Mouse (Mus musculus): ENCODE results near the gene Agrn. TPM values are rescaled to one million over a fixed set of nuclear protein-coding genes. Genes with fewer than 3 reads are reported as not detected.

Gene Agrn
- polyA plus RNA-seq, 1 experiment from 2014 or later, result 15.1 TPM

DNA sequence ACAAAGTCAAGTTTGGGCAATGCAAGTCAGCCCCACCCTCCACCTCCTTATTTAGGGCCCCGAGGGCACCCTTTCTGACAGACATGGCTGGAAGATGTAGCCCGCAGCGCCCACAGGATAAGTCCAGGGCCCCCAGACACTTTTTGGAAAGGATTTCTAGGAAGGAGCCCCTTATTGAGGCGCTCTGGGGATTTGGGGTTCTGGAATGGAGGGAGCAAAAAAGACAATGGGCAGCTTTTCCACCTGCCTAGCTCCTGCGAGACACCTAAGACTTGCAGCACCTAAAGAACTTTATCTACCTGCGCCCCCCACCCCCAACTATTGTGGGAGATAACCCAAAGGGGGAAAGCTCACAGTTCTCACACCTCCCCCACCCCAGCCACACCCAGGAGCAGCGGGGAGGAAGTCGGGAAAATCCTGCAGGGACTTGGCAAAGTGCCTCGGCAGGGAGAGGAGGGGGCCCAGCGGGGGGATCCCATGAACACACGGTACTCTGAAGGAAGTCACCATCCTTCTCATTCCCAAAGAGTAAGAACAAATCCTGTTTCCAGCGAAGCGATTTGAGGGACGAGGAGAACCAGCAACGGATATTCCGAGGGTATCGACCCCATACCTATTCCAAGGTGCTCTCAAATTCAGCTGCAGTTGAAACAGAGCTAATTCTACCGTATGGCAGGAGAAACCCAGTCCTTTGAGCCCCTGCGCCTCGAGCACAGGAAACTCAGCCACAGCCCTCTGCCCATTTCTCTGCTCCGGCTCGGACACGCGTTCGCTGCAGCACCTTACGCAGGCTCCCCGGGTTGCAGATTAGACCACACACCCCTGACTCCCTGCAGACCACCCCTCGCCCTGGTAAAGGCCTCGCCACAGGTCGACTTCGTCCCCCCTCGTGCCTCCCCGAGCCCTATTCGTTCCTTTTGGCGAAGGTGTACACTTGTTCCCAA lies 1.1 kb downstream of the Agrn start:
- H3K4me3 ChIP-seq (ENCODE audit: low read depth, low read length), result peak overlapping the region; percentile 83
- H3K4me1 ChIP-seq (replicated peaks; ENCODE audit: control insufficient read depth, insufficient read depth, low read length), result peaks cover 5% of the 10 kb centered on the region; the same call in 1 of the 2 replicates
- 3% methylated on average over 35 of the region's 35 CpGs for WGBS
- H3K27me3 ChIP-seq (replicated peaks; ENCODE audit: control insufficient read depth, insufficient read depth, low read length), result no peaks in the 10 kb centered on the region
- no peak for ATAC-seq
- no peaks in the 10 kb centered on the region for H3K36me3 ChIP-seq (ENCODE audit: control insufficient read depth, insufficient read depth)
- H3K27ac ChIP-seq (ENCODE audit: low read depth, low read length), result peak overlapping the region; percentile 97; the same call in 1 of the 2 replicates
- peak overlapping the region; percentile 74 for H3K9ac ChIP-seq (ENCODE audit: low read depth, low read length)
- H3K9me3 ChIP-seq (ENCODE audit: control insufficient read depth), result no peaks in the 10 kb centered on the region
- H3K4me2 ChIP-seq (replicated peaks; ENCODE audit: low read depth), result peak overlapping the region; percentile 98
- no peak for TF ChIP-seq CTCF (IDR thresholded peaks at IDR 0.05; ENCODE audit: low read depth)

DNA sequence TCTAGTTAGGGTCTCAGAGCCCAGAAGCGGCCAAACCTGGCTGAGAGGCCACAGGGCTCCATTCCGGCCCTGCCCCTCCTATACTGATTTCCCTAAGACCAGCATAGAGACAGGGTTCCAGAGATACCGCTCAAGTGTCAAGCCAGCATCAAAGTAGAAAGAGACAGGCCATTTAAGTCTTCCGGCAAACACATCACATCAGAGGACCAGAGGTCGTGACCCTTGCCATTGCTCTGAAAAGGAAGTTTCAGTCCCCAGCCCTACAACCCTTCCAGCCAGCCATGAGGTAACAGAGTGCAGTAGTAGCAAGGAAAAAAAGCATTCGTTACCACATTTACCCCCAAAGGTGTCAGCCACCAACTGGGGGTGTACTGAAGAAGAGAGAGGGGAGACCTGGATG lies 2.9 kb downstream of the Agrn start:
- Histone ChIP-seq H3K36me3 (ENCODE audit: control insufficient read depth, insufficient read depth) (peaks cover 7% of the 10 kb centered on the region; the same call in 1 of the 2 replicates), H3K27me3 (replicated peaks; ENCODE audit: control insufficient read depth, insufficient read depth, low read length) (no peaks in the 10 kb centered on the region), H3K27ac (ENCODE audit: low read depth, low read length) (no peak overlapping the region), H3K9ac (ENCODE audit: low read depth, low read length) (no peak overlapping the region), H3K4me3 (ENCODE audit: low read depth, low read length) (no peak overlapping the region), H3K4me1 (replicated peaks; ENCODE audit: control insufficient read depth, insufficient read depth, low read length) (peaks cover 9% of the 10 kb centered on the region), H3K9me3 (ENCODE audit: control insufficient read depth) (no peaks in the 10 kb centered on the region), H3K4me2 (replicated peaks; ENCODE audit: low read depth) (no peak overlapping the region)
- no peak for ATAC-seq
- WGBS, result 51% methylated on average over 6 of the region's 6 CpGs
- no peak for TF ChIP-seq CTCF (IDR thresholded peaks at IDR 0.05; ENCODE audit: low read depth)

DNA sequence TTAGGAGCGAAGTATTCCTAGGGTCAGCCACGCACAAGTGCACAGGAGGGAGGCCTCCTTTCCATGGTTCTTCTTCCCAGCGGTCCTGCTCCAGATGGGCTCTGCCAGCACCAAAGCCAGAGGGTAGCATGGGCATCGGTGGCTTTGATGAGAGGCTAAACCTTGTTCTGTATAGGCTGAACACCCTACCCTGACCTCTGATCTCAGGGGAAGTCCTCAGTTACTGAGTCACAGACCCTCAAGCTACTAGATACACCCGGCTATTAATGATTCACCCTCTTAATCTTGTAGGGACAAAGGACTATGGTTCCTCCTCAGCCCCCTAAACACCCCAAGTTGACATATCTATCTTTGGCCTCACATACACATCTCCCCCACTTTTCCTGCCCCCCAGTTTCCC lies 3.4 kb downstream of the Agrn start:
- Histone ChIP-seq H3K27ac (ENCODE audit: low read depth, low read length) (0 out of 2 replicates have a peak overlapping the region, but pooled peaks have one; percentile 6), H3K4me2 (replicated peaks; ENCODE audit: low read depth) (no peak overlapping the region), H3K4me3 (ENCODE audit: low read depth, low read length) (no peak overlapping the region), H3K27me3 (replicated peaks; ENCODE audit: control insufficient read depth, insufficient read depth, low read length) (no peaks in the 10 kb centered on the region), H3K9me3 (ENCODE audit: control insufficient read depth) (no peaks in the 10 kb centered on the region), H3K9ac (ENCODE audit: low read depth, low read length) (no peak overlapping the region), H3K4me1 (replicated peaks; ENCODE audit: control insufficient read depth, insufficient read depth, low read length) (peaks cover 13% of the 10 kb centered on the region), H3K36me3 (ENCODE audit: control insufficient read depth, insufficient read depth) (peaks cover 7% of the 10 kb centered on the region; the same call in 1 of the 2 replicates)
- no peak for ATAC-seq
- no peak for TF ChIP-seq CTCF (IDR thresholded peaks at IDR 0.05; ENCODE audit: low read depth)
- 56% methylated on average over 5 of the region's 5 CpGs for WGBS

DNA sequence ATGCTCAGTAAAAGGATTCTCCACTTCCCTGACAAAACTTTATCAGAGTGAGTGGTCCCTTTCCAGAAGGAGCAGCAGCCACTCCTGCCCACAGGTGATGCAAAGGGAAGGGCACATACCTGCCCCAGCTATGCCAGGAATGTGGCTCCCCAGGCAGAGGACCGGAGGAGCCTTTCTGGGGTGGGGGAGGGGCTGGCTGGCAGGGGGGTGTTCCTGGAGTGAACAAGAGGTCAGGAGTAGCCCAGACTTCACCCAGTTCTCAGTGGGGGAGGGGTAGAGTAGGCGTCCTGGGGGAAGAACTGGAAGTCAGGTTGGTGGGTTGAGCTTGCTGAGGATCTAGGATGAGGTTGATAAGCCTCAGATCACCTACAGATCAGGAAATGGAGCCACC lies 4.1 kb downstream of the Agrn start:
- H3K4me2 ChIP-seq (replicated peaks; ENCODE audit: low read depth), result no peak overlapping the region
- H3K36me3 ChIP-seq (ENCODE audit: control insufficient read depth, insufficient read depth), result peaks cover 7% of the 10 kb centered on the region; the same call in 1 of the 2 replicates
- no peaks in the 10 kb centered on the region for H3K27me3 ChIP-seq (replicated peaks; ENCODE audit: control insufficient read depth, insufficient read depth, low read length)
- peaks cover 17% of the 10 kb centered on the region for H3K4me1 ChIP-seq (replicated peaks; ENCODE audit: control insufficient read depth, insufficient read depth, low read length)
- 16% methylated on average over 2 of the region's 2 CpGs for WGBS
- no peak for TF ChIP-seq CTCF (IDR thresholded peaks at IDR 0.05; ENCODE audit: low read depth)
- no peak overlapping the region for H3K4me3 ChIP-seq (ENCODE audit: low read depth, low read length)
- no peak for ATAC-seq
- H3K9ac ChIP-seq (ENCODE audit: low read depth, low read length), result 0 out of 2 replicates have a peak overlapping the region, but pooled peaks have one; percentile 5
- H3K27ac ChIP-seq (ENCODE audit: low read depth, low read length), result peak overlapping the region; percentile 6; the same call in 1 of the 2 replicates
- no peaks in the 10 kb centered on the region for H3K9me3 ChIP-seq (ENCODE audit: control insufficient read depth)

DNA sequence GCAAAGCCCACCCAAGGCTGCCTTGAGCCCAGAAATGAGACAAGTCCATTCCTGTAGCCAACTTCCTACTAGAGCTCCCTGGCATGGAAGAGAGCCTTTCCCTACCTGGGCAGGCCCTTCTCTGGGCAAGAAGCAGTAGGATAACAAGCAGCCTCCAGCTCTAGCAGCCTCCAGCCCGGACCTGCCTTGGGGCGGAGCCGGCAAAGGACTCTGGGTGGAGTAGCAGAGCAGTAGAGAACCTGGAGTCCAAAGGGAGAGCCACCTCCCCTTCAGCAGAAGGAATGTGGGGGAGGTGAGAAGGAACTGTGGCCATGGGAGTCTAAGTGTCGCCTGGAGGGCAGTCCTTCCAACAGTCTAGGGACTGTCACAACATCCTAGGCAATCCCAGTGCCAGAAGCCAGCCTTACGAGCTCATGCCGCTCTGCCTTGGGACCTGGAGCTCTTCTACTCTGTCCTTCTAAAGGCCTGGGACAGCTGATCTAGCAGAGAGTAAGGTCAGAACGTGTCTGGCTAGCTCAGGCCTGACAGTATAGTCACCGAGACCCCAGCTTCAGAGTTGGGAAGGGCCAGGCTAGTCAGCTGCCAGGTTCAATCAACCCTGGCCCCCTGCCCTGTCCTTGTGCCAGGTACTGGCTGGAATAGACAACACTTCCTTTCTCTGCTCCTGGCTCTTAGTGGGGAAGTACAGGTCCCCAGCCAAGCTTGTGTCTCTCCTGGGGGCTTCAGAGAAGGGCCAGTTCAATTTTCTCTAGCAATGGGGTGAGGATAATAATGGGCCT lies 4.7 kb downstream of the Agrn start:
- Histone ChIP-seq H3K4me3 (ENCODE audit: low read depth, low read length) (no peak overlapping the region), H3K9ac (ENCODE audit: low read depth, low read length) (0 out of 2 replicates have a peak overlapping the region, but pooled peaks have one; percentile 5), H3K27me3 (replicated peaks; ENCODE audit: control insufficient read depth, insufficient read depth, low read length) (no peaks in the 10 kb centered on the region), H3K4me1 (replicated peaks; ENCODE audit: control insufficient read depth, insufficient read depth, low read length) (peaks cover 17% of the 10 kb centered on the region), H3K27ac (ENCODE audit: low read depth, low read length) (peak overlapping the region; percentile 85), H3K9me3 (ENCODE audit: control insufficient read depth) (no peaks in the 10 kb centered on the region), H3K4me2 (replicated peaks; ENCODE audit: low read depth) (peak overlapping the region; percentile 39), H3K36me3 (ENCODE audit: control insufficient read depth, insufficient read depth) (peaks cover 7% of the 10 kb centered on the region; the same call in 1 of the 2 replicates)
- ATAC-seq, result peak; percentile 74
- WGBS, result 38% methylated on average over 8 of the region's 8 CpGs
- TF ChIP-seq CTCF (IDR thresholded peaks at IDR 0.05; ENCODE audit: low read depth), result peak; percentile 32
